Mouse (Mus musculus) C2C12 (cell line): ENCODE measurements around the gene Taf12. TPM values are rescaled to one million over a fixed set of nuclear protein-coding genes. Genes with fewer than 3 reads are reported as not detected.

ENCODE experiments used
- H3K27me3 ChIP-seq: one replicate; pipeline ENCODE4 v1.6.1; 2011; ENCODE audit not compliant: control insufficient read depth, insufficient read depth, insufficient read length
- H3K36me3 ChIP-seq: one replicate; pipeline ENCODE4 v1.6.1; 2011; ENCODE audit not compliant: control insufficient read depth, insufficient read depth
- H3K4me3 ChIP-seq: one replicate; pipeline ENCODE4 v1.5.1; 2011; ENCODE audit warnings: mild to moderate bottlenecking, control low read depth; ENCODE audit not compliant: poor library complexity, insufficient read depth, severe bottlenecking
- H3K79me2 ChIP-seq: one replicate; pipeline ENCODE4 v1.6.1; 2011; ENCODE audit not compliant: control insufficient read depth, insufficient read depth
- H3K79me3 ChIP-seq: one replicate; pipeline ENCODE4 v1.6.1; 2011; ENCODE audit warnings: low read depth, control low read depth
- H3ac ChIP-seq: one replicate; pipeline ENCODE3; 2011; ENCODE audit warnings: low read depth; ENCODE audit not compliant: control insufficient read depth, insufficient read length
- CEBPB ChIP-seq: IDR thresholded peaks from one replicate; pipeline ENCODE4 v1.6.1; 2011; ENCODE audit warnings: low read depth, mild to moderate bottlenecking, control low read depth, moderate library complexity
- CTCF ChIP-seq: IDR thresholded peaks from one replicate; pipeline ENCODE4 v1.5.1; 2011; ENCODE audit not compliant: control insufficient read depth, insufficient read depth, insufficient read length
- FOSL1 ChIP-seq: IDR thresholded peaks from one replicate; pipeline ENCODE4 v1.8.0; 2011; ENCODE audit warnings: mild to moderate bottlenecking, low read length; ENCODE audit not compliant: poor library complexity, insufficient read depth, severe bottlenecking
- MAX ChIP-seq: IDR thresholded peaks from one replicate; pipeline ENCODE4 v1.6.1; 2011; ENCODE audit warnings: mild to moderate bottlenecking, control low read depth
- MYOD1 ChIP-seq: IDR thresholded peaks from one replicate; pipeline ENCODE4 v1.6.1; 2011; ENCODE audit warnings: low read depth; ENCODE audit not compliant: control insufficient read depth, insufficient read length
- MYOG ChIP-seq: IDR thresholded peaks from one replicate; pipeline ENCODE4 v1.6.1; 2011; ENCODE audit not compliant: control insufficient read depth, insufficient read length; ENCODE audit errors: extremely low read depth
- USF1 ChIP-seq: IDR thresholded peaks from one replicate; pipeline ENCODE4 v1.6.1; 2011; ENCODE audit warnings: low read depth, mild to moderate bottlenecking, control low read depth, moderate library complexity
- polyA plus RNA-seq: library from polyadenylated mRNA; unstranded; fragments of >200 nt; fragmentation: generic; extraction: Trizol; gene quantifications from one replicate; pipeline ENCODE4 v1.2.1, GENCODE M21; 2012; ENCODE audit warnings: missing spikeins

Taf12 gene
- polyA plus RNA-seq, 1 experiment = 29.7 TPM

DNA sequence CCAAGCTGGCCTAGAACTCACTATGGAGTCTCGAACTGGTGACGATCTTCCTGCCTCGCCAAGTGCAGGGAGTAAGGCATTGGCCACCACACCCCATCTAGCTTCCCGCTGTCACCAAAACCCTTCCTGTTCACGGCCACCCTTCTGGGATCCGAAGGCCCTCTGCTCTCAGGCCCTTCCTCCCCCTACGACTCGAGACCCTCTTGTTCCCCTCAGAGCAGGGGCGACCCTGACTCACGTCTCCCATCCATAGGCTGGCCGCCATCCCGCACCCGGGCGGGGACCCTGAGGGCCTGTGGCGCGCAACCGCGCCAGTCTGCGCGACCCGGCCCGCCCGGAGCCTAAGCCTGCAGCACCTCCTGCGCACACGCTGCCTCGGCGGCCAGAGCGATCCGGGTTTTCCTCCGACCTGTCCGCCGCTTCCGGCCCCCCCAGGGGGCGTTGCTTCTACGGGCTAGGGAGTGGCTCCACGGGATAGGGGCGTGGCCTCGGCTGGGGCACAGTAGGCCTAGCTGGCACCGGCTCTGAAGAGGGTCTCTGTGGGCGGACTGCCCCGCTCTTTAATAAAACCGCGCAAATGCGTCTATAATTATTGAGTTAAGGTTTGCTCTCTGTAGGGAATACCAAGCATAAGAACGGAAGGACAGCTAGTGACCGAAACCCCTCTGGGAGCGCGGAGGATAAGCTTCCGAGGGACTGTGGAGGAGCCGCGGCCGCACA, 55.1 kb downstream of the Taf12 start, which contains the start of gene Trnau1ap:
TSS of gene Trnau1ap (minus strand) at position 424 of the 720 bp plus-strand sequence.
- peaks cover 45% of the 10 kb centered on the region for H3K36me3 ChIP-seq
- peak within 1 kb of the TSS; percentile 59 for H3K4me3 ChIP-seq
- no peak for TF ChIP-seq CTCF
- TF ChIP-seq MYOD1 = no peak
- no peak for TF ChIP-seq MAX
- TF ChIP-seq FOSL1 = no peak
- peaks cover 28% of the 10 kb centered on the region for H3K79me2 ChIP-seq
- H3K27me3 ChIP-seq = no peaks in the 10 kb centered on the region
- H3K79me3 ChIP-seq = peaks cover 9% of the 10 kb centered on the region
- H3ac ChIP-seq = peak within 1 kb of the TSS; percentile 88

DNA sequence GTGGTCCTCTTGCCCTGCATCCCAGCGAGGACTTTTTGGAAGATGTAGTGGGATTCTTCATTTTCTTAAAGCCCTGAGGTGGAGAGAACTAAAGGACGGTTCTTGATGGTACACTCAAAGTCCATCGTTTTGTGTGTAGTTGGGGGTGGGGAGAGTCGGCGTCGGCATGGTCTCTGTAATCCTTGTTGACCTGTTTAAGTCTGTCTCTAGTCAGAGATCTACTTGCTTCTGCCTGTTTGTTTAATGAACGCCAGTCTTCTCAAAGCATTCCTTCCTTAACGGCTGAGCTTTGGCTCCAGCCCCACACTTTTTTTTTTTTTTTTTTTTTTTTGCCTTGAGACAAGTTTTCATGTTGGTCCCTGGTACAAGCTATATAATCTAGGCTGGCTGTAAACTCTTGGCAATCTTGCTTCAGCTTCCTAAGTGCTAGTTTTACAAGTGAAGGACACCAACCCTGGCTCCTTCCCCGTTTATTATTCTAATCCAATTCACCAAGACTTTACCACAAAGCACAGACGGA, 55.7 kb downstream of the Taf12 start:
- no peaks in the 10 kb centered on the region for H3K27me3 ChIP-seq
- H3K79me2 ChIP-seq = peaks cover 28% of the 10 kb centered on the region
- peak overlapping the region; percentile 59 for H3K4me3 ChIP-seq
- no peak for TF ChIP-seq MYOD1
- peaks cover 9% of the 10 kb centered on the region for H3K79me3 ChIP-seq
- H3K36me3 ChIP-seq = peaks cover 49% of the 10 kb centered on the region
- H3ac ChIP-seq = peak overlapping the region; percentile 14

GRCm38 (mm10) chr4:132331960-132332359, 57.8 kb downstream of the Taf12 start:
- Histone ChIP-seq H3ac (no peak overlapping the region), H3K4me3 (no peak overlapping the region), H3K27me3 (no peaks in the 10 kb centered on the region), H3K79me2 (peaks cover 27% of the 10 kb centered on the region), H3K79me3 (peaks cover 15% of the 10 kb centered on the region), H3K36me3 (peaks cover 56% of the 10 kb centered on the region)
- TF ChIP-seq FOSL1 = no peak
- TF ChIP-seq CTCF = no peak
- TF ChIP-seq MAX = no peak

GRCm38 (mm10) chr4:132332880-132333279, 58.7 kb downstream of the Taf12 start:
- TF ChIP-seq MAX (no peak), CEBPB (no peak), CTCF (no peak), FOSL1 (no peak), USF1 (no peak), MYOG (no peak), MYOD1 (no peak)
- Histone ChIP-seq H3K79me2 (peaks cover 27% of the 10 kb centered on the region), H3K36me3 (peaks cover 65% of the 10 kb centered on the region)

GRCm38 (mm10) chr4:132338943-132339342, 64.8 kb downstream of the Taf12 start:
- peaks cover 87% of the 10 kb centered on the region for H3K36me3 ChIP-seq
- peaks cover 72% of the 10 kb centered on the region for H3K79me2 ChIP-seq
- H3K79me3 ChIP-seq = peaks cover 67% of the 10 kb centered on the region
- TF ChIP-seq CEBPB (no peak), USF1 (no peak), FOSL1 (no peak), MYOD1 (no peak), CTCF (no peak), MYOG (no peak), MAX (no peak)
- H3K27me3 ChIP-seq = no peaks in the 10 kb centered on the region
- H3K4me3 ChIP-seq = no peak overlapping the region
- H3ac ChIP-seq = no peak overlapping the region

More at GRCm38 (mm10) chr4:132332880-132333279, 58.7 kb downstream of the Taf12 start:
- no peak overlapping the region for H3ac ChIP-seq
- H3K27me3 ChIP-seq = no peaks in the 10 kb centered on the region
- H3K4me3 ChIP-seq = no peak overlapping the region
- peaks cover 19% of the 10 kb centered on the region for H3K79me3 ChIP-seq

- Histone ChIP-seq H3K4me3 (no peak overlapping the region), H3K79me2 (peaks cover 88% of the 10 kb centered on the region), H3K79me3 (peaks cover 76% of the 10 kb centered on the region), H3K27me3 (no peaks in the 10 kb centered on the region), H3ac (no peak overlapping the region), H3K36me3 (peaks cover 63% of the 10 kb centered on the region)
- no peak for TF ChIP-seq MYOG
- no peak for TF ChIP-seq CTCF
- no peak for TF ChIP-seq FOSL1
- TF ChIP-seq CEBPB = no peak
- no peak for TF ChIP-seq MYOD1
- no peak for TF ChIP-seq USF1
- TF ChIP-seq MAX = no peak
These were observed 67.3 kb downstream of the Taf12 start for GRCm38 (mm10) chr4:132341451-132341850.
